Mouse (Mus musculus) heart, embryonic 11.5 days (tissue): Measurements from ENCODE around the gene Kif21b. TPM values are rescaled to one million over a fixed set of nuclear protein-coding genes. Genes with fewer than 3 reads are reported as not detected.

Experiments
- ATAC-seq: fragments of 200-750 bp; cut with Nextera tagmentation; replicated peaks from 2 replicates; pipeline ENCODE4 v1.8.0; 2017; ENCODE audit warnings: moderate library complexity; ENCODE audit not compliant: insufficient number of reproducible peaks, low FRiP score, low TSS enrichment
- H3K27ac ChIP-seq: fragments of 300-500 bp; sonication (generic); 2 replicates; pipeline ENCODE4 v1.5.1; 2014; ENCODE audit warnings: mild to moderate bottlenecking, low read depth, low read length
- H3K27me3 ChIP-seq: fragments of 300-500 bp; sonication (generic); 2 replicates; pipeline ENCODE4 v1.6.1; 2014; ENCODE audit warnings: mild to moderate bottlenecking, low read length, mixed read lengths; ENCODE audit not compliant: control insufficient read depth, insufficient read depth
- H3K36me3 ChIP-seq: fragments of 300-500 bp; sonication (generic); 2 replicates; pipeline ENCODE4 v1.6.1; 2014; ENCODE audit warnings: mild to moderate bottlenecking, low read length, moderate library complexity, mixed read lengths; ENCODE audit not compliant: control insufficient read depth, insufficient read depth
- H3K4me1 ChIP-seq: fragments of 300-500 bp; sonication (generic); 2 replicates; pipeline ENCODE4 v1.6.1; 2014; ENCODE audit warnings: low read length; ENCODE audit not compliant: control insufficient read depth, insufficient read depth
- H3K4me2 ChIP-seq: fragments of 300-500 bp; sonication (generic); 2 replicates; pipeline ENCODE4 v1.6.1; 2014; ENCODE audit warnings: mild to moderate bottlenecking, moderate library complexity
- H3K4me3 ChIP-seq: fragments of 300-500 bp; sonication (generic); 2 replicates; pipeline ENCODE4 v1.5.1; 2014; ENCODE audit warnings: low read depth, low read length
- H3K9ac ChIP-seq: fragments of 300-500 bp; sonication (generic); 2 replicates; pipeline ENCODE4 v1.6.1; 2014; ENCODE audit warnings: mild to moderate bottlenecking, low read depth, low read length, moderate library complexity
- H3K9me3 ChIP-seq: fragments of 300-500 bp; sonication (generic); replicated peaks from 2 replicates; pipeline ENCODE4 v1.6.1; 2016; ENCODE audit warnings: low read length; ENCODE audit not compliant: control insufficient read depth
- WGBS: fragments of 180-500 bp; shearing (Covaris S2); extraction: QIAGEN DNeasy Blood & Tissue Kit; methylation state at CpG from one replicate; pipeline ENCODE4 v1.1.7; 2014; ENCODE audit not compliant: insufficient replicate concordance; 5-methylcytosine and 5-hydroxymethylcytosine counted together
- polyA plus RNA-seq: library from polyadenylated mRNA; unstranded; fragments of >200 nt; fragmentation: Nextera tagmentation; extraction: Ambion mirVana; gene quantifications from 2 replicates; pipeline ENCODE4 v1.2.1, GENCODE M21; 2014

Kif21b gene
- polyA plus RNA-seq, 1 experiment from 2014 or later = 3.9 TPM

GRCm38 (mm10) chr1:136220037-136220871, 89.1 kb downstream of the Kif21b start:
- H3K4me1 ChIP-seq = no peaks in the 10 kb centered on the region
- H3K9me3 ChIP-seq = no peaks in the 10 kb centered on the region
- H3K9ac ChIP-seq = no peak overlapping the region
- no peak overlapping the region for H3K4me2 ChIP-seq
- whole genome bisulfite sequencing = 76% methylated on average over 10 of the region's 10 CpGs
- no peak overlapping the region for H3K4me3 ChIP-seq
- no peaks in the 10 kb centered on the region for H3K27me3 ChIP-seq
- H3K36me3 ChIP-seq = 0 out of 2 replicates have a peak, but pooled peaks cover 3% of the 10 kb centered on the region
- no peak for ATAC-seq
- H3K27ac ChIP-seq = no peak overlapping the region

GRCm38 (mm10) chr1:136222386-136222785, 91.2 kb downstream of the Kif21b start:
- WGBS = 78% methylated on average over 10 of the region's 10 CpGs
- H3K4me3 ChIP-seq = no peak overlapping the region
- H3K9me3 ChIP-seq = no peaks in the 10 kb centered on the region
- H3K4me1 ChIP-seq = no peaks in the 10 kb centered on the region
- H3K27me3 ChIP-seq = no peaks in the 10 kb centered on the region
- H3K27ac ChIP-seq = no peak overlapping the region
- 0 out of 2 replicates have a peak, but pooled peaks cover 3% of the 10 kb centered on the region for H3K36me3 ChIP-seq
- H3K9ac ChIP-seq = no peak overlapping the region
- no peak for ATAC-seq
- H3K4me2 ChIP-seq = no peak overlapping the region

- Histone ChIP-seq H3K27me3 (no peaks in the 10 kb centered on the region), H3K9ac (no peak overlapping the region), H3K27ac (no peak overlapping the region), H3K4me2 (no peak overlapping the region), H3K36me3 (0 out of 2 replicates have a peak, but pooled peaks cover 3% of the 10 kb centered on the region), H3K9me3 (no peaks in the 10 kb centered on the region), H3K4me1 (peaks cover 8% of the 10 kb centered on the region), H3K4me3 (no peak overlapping the region)
- 81% methylated on average over 10 of the region's 10 CpGs for WGBS
- ATAC-seq = no peak
These were observed 92.7 kb downstream of the Kif21b start for GRCm38 (mm10) chr1:136223758-136224342.

- Histone ChIP-seq H3K27ac (no peak overlapping the region), H3K27me3 (peaks cover 12% of the 10 kb centered on the region), H3K9ac (no peak overlapping the region), H3K4me1 (peaks cover 13% of the 10 kb centered on the region), H3K4me2 (no peak overlapping the region), H3K9me3 (no peaks in the 10 kb centered on the region), H3K36me3 (0 out of 2 replicates have a peak, but pooled peaks cover 3% of the 10 kb centered on the region), H3K4me3 (no peak overlapping the region)
- 93% methylated on average over 8 of the region's 8 CpGs for WGBS
- ATAC-seq = no peak
These were observed 94.7 kb downstream of the Kif21b start for GRCm38 (mm10) chr1:136225846-136226245.

GRCm38 (mm10) chr1:136226626-136227025, 95.4 kb downstream of the Kif21b start:
- Histone ChIP-seq H3K27ac (no peak overlapping the region), H3K4me1 (peaks cover 17% of the 10 kb centered on the region), H3K27me3 (peaks cover 20% of the 10 kb centered on the region), H3K4me2 (no peak overlapping the region), H3K9me3 (no peaks in the 10 kb centered on the region), H3K4me3 (no peak overlapping the region), H3K36me3 (0 out of 2 replicates have a peak, but pooled peaks cover 3% of the 10 kb centered on the region), H3K9ac (no peak overlapping the region)
- no peak for ATAC-seq
- WGBS = 74% methylated on average over 8 of the region's 8 CpGs

Other genes starting within 250 kb of the Kif21b start
- 0.03 TPM in 1 of 2 replicates, not detected in the other for gene Pkp1, start 212.2 kb upstream of the Kif21b start, polyA plus RNA-seq
- 0.04 TPM in 1 of 2 replicates, not detected in the other for gene Igfn1, start 125.0 kb upstream of the Kif21b start, polyA plus RNA-seq
- 65.0 and 106 TPM in 2 replicates for gene Tmem9, start 123.2 kb upstream of the Kif21b start, polyA plus RNA-seq
- gene Ascl5, start 80.6 kb upstream of the Kif21b start, polyA plus RNA-seq = 0.44 TPM in 1 of 2 replicates, not detected in the other
- 0.69 and 0.79 TPM in 2 replicates for gene Cacna1s, start 78.6 kb upstream of the Kif21b start, polyA plus RNA-seq
- not detected in 2 replicates for gene Mroh3, start 81.4 kb downstream of the Kif21b start, polyA plus RNA-seq
- 2.0 and 2.1 TPM in 2 replicates for gene Inava, start 102.9 kb downstream of the Kif21b start, polyA plus RNA-seq
- gene Gpr25, start 129.5 kb downstream of the Kif21b start, polyA plus RNA-seq = not detected in 2 replicates
- gene Camsap2, start 214.7 kb downstream of the Kif21b start, polyA plus RNA-seq = 11.3 and 12.4 TPM in 2 replicates